Comparison of ENCODE assay signal across 9 mouse cellular contexts in genomic region chr2:6098924-6099323, GRCm38 (mm10). TPM values are rescaled to one million over a fixed set of nuclear protein-coding genes. Genes with fewer than 3 reads are reported as not detected.
DNase-seq lines count a peak whose midpoint lies in the region; ATAC-seq lines count a peak whose summit lies in the region.
"Had no signal": no experiment of that assay in that cellular context is flagged by ENCODE, and none has a peak within 500 bp of the region (broad histone marks: within the 10 kb centered on the region; RNA-seq: fewer than 3 reads in every experiment).

No protein-coding gene starts in this region.

- 0 out of 2 replicates have a peak, but pooled peaks cover 6% of the 10 kb centered on the region for H3K36me3 ChIP-seq in embryonic facial prominence, embryonic 15.5 days
- no peaks in the 10 kb centered on the region for H3K36me3 ChIP-seq in forebrain, embryonic 15.5 days
- H3K36me3 ChIP-seq: hindbrain, embryonic 12.5 days had no signal

- H3K9me3 ChIP-seq in embryonic facial prominence, embryonic 15.5 days (replicated peaks) = no peaks in the 10 kb centered on the region
- H3K9me3 ChIP-seq in forebrain, embryonic 15.5 days = no peaks in the 10 kb centered on the region
- H3K9me3 ChIP-seq: hindbrain, embryonic 12.5 days had no signal

- peak; percentile 33 for DNase-seq in gastrocnemius, postnatal 14 days
- no peak for DNase-seq in gastrocnemius, postnatal 10 days
- peak; percentile 72 for DNase-seq in heart, postnatal 4 days
- DNase-seq in lung, postnatal 4 days = peak; percentile 63 to 84
- DNase-seq in frontal cortex, postnatal 14 days (ENCODE audit: low spot score in 2 of 2) = no peak
- no peak for DNase-seq in spleen, adult 12 weeks (ENCODE audit: low spot score)

- WGBS in embryonic facial prominence, embryonic 15.5 days = 20% methylated on average over 6 of the region's 6 CpGs
- 30% methylated on average over 6 of the region's 6 CpGs for WGBS in forebrain, embryonic 15.5 days

- H3K9ac ChIP-seq in embryonic facial prominence, embryonic 15.5 days = no peak overlapping the region
- no peak overlapping the region for H3K9ac ChIP-seq in forebrain, embryonic 15.5 days (replicated peaks)
- H3K9ac ChIP-seq: hindbrain, embryonic 12.5 days had no signal

- no peak overlapping the region for H3K4me2 ChIP-seq in embryonic facial prominence, embryonic 15.5 days (replicated peaks)
- no peak overlapping the region for H3K4me2 ChIP-seq in forebrain, embryonic 15.5 days (replicated peaks)
- H3K4me2 ChIP-seq: hindbrain, embryonic 12.5 days had no signal

- H3K4me1 ChIP-seq in embryonic facial prominence, embryonic 15.5 days = peaks cover 26% of the 10 kb centered on the region
- peaks cover 9% of the 10 kb centered on the region; the same call in 1 of the 2 replicates for H3K4me1 ChIP-seq in forebrain, embryonic 15.5 days

- no peak overlapping the region for H3K4me3 ChIP-seq in embryonic facial prominence, embryonic 15.5 days (replicated peaks)
- no peak overlapping the region for H3K4me3 ChIP-seq in forebrain, embryonic 15.5 days
- H3K4me3 ChIP-seq: hindbrain, embryonic 12.5 days had no signal

- ATAC-seq in embryonic facial prominence, embryonic 15.5 days (ENCODE audit: insufficient number of reproducible peaks, low FRiP score, low TSS enrichment, low read depth) = peak; percentile 70
- no peak for ATAC-seq in forebrain, embryonic 15.5 days (replicated peaks)

- peaks cover 8% of the 10 kb centered on the region; the same call in 1 of the 2 replicates for H3K27me3 ChIP-seq in embryonic facial prominence, embryonic 15.5 days
- H3K27me3 ChIP-seq in forebrain, embryonic 15.5 days = no peaks in the 10 kb centered on the region

- peak overlapping the region; percentile 56; the same call in 1 of the 2 replicates for H3K27ac ChIP-seq in embryonic facial prominence, embryonic 15.5 days (replicated peaks)
- H3K27ac ChIP-seq in forebrain, embryonic 15.5 days (replicated peaks) = no peak overlapping the region
- H3K27ac ChIP-seq: hindbrain, embryonic 12.5 days had no signal

- intact Hi-C loops in gastrocnemius, postnatal 14 days (cut with DNase I; ENCODE audit: low total_unique reads) = no loop called here

RNA-seq across cellular contexts. Expression of gene Proser2, which starts 31.1 kb away (rescaled TPM):
- 1 to 10 TPM; 2.9 to 3.7 TPM for total RNA-seq in gastrocnemius, postnatal 14 days (2021)
- total RNA-seq in gastrocnemius, postnatal 10 days (2021) = 1 to 10 TPM; 4.0 to 4.4 TPM
- polyA plus RNA-seq in embryonic facial prominence, embryonic 15.5 days (2015; fragmentation: Nextera tagmentation; extraction: Ambion mirVana) = 19.6 and 23.1 TPM in 2 replicates
- 10 to 100 TPM; 13.3 to 15.6 TPM for total RNA-seq in heart, postnatal 4 days (2021)
- polyA plus RNA-seq in forebrain, embryonic 15.5 days (2015; fragmentation: Nextera tagmentation; extraction: Ambion mirVana) = 3.3 and 3.6 TPM in 2 replicates

Comparison
In these comparisons a context has a peak if more than half of its experiments do, and no peak if none do; other contexts are left out.
1. DNase-seq: peak in gastrocnemius, postnatal 14 days (single experiment), heart, postnatal 4 days (single experiment) and lung, postnatal 4 days (2 of 2); none in gastrocnemius, postnatal 10 days (single experiment), frontal cortex, postnatal 14 days (0 of 2) and spleen, adult 12 weeks (single experiment).